Mouse (Mus musculus) kidney, postnatal 4 days (tissue): Measurements from ENCODE around the gene Rbm43.

Experiments used
- DNase-seq, 2 experiments: peaks; one replicate each; pipeline ENCODE4 v3.0.0; 2021; ENCODE audit warnings: mixed read lengths in 2 of 2

Rbm43 gene

GRCm38 (mm10) chr2:51934574-51935334 is at the start of gene Rbm43:
Gene Rbm43, minus strand, starts transcription at chr2:51935163.
- peak; percentile 79 to 87 for DNase-seq

- DNase-seq: no peak
Measured at GRCm38 (mm10) chr2:51982288-51982687, 47.3 kb upstream of the Rbm43 start.

GRCm38 (mm10) chr2:51981630-51982029 is 46.7 kb upstream of the Rbm43 start:
- DNase-seq: peak; percentile 54 to 69

GRCm38 (mm10) chr2:51973410-51973968 is 38.5 kb upstream of the Rbm43 start, which contains the start of gene Nmi:
Gene Nmi, minus strand, starts transcription at chr2:51973494.
- peak; percentile 8 to 35 for DNase-seq

- peak; percentile 64 to 78 for DNase-seq
Measured at GRCm38 (mm10) chr2:51972641-51973409, 37.9 kb upstream of the Rbm43 start.

GRCm38 (mm10) chr2:51972142-51972541 is 37.2 kb upstream of the Rbm43 start:
- peak; percentile 19 to 39 for DNase-seq

GRCm38 (mm10) chr2:51970897-51971296 is 35.9 kb upstream of the Rbm43 start:
- no peak for DNase-seq

- DNase-seq: no peak
Measured at GRCm38 (mm10) chr2:51967288-51967687, 32.3 kb upstream of the Rbm43 start.

- DNase-seq: no peak
Measured at GRCm38 (mm10) chr2:51953648-51954204, 18.8 kb upstream of the Rbm43 start.

- DNase-seq: no peak
Measured at GRCm38 (mm10) chr2:51950876-51951275, 15.9 kb upstream of the Rbm43 start.

GRCm38 (mm10) chr2:51948105-51948830 is 13.3 kb upstream of the Rbm43 start:
- no peak for DNase-seq

GRCm38 (mm10) chr2:51945812-51946211 is 10.8 kb upstream of the Rbm43 start:
- no peak for DNase-seq

GRCm38 (mm10) chr2:51941832-51942231 is 6.9 kb upstream of the Rbm43 start:
- DNase-seq: no peak

GRCm38 (mm10) chr2:51938750-51939149 is 3.8 kb upstream of the Rbm43 start:
- DNase-seq: no peak

- no peak for DNase-seq
Measured at GRCm38 (mm10) chr2:51937004-51937403, 2.0 kb upstream of the Rbm43 start.

- no peak for DNase-seq
Measured at GRCm38 (mm10) chr2:51936585-51936984, 1.6 kb upstream of the Rbm43 start.

- no peak for DNase-seq
Measured at GRCm38 (mm10) chr2:51935921-51936320, 958 bp upstream of the Rbm43 start.

GRCm38 (mm10) chr2:51933341-51934134 is 1.4 kb downstream of the Rbm43 start:
- no peak for DNase-seq

GRCm38 (mm10) chr2:51931241-51931640 is 3.7 kb downstream of the Rbm43 start:
- DNase-seq: no peak

GRCm38 (mm10) chr2:51914944-51915680 is 19.9 kb downstream of the Rbm43 start:
- peak; percentile 76 to 84 for DNase-seq

GRCm38 (mm10) chr2:51914532-51914931 is 20.4 kb downstream of the Rbm43 start:
- no peak for DNase-seq
